Mouse (Mus musculus): Measurements from ENCODE around the gene 2410137M14Rik. TPM values are rescaled to one million over a fixed set of nuclear protein-coding genes. Genes with fewer than 3 reads are reported as not detected.
"Not testable (repeated sequence)": the region's sequence is repeated elsewhere in the genome, so short reads cannot be mapped to it uniquely, and the experiment has no call there.

2410137M14Rik gene
- total RNA-seq, 1 experiment from 2014 or later: not detected

DNA sequence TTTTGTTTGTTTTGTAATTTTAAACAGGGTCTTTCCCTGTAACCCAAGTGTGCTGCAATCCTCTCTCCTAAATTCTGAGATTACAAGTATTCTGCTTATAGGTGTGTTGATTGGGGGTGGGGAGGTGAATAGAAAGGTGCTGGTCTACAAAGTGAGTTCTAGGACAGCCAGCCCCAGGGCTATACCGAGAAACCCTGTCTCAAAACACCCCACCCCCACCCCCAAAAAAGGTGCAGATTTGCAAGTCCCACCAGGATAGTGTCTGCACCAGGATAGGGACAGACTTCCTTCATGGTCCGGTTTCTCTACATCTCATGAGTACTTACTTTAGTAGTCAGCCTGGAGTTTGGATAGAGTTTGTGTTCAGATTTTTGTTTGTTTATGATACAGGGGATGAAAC, 17.4 kb upstream of the 2410137M14Rik start:
- no peak for ATAC-seq (replicated peaks in 1 of 2; ENCODE audit: insufficient read depth in 1 of 2, low FRiP score in 2 of 2, low TSS enrichment in 1 of 2, low read depth in 1 of 2, poor library complexity in 2 of 2, severe bottlenecking in 2 of 2)

DNA sequence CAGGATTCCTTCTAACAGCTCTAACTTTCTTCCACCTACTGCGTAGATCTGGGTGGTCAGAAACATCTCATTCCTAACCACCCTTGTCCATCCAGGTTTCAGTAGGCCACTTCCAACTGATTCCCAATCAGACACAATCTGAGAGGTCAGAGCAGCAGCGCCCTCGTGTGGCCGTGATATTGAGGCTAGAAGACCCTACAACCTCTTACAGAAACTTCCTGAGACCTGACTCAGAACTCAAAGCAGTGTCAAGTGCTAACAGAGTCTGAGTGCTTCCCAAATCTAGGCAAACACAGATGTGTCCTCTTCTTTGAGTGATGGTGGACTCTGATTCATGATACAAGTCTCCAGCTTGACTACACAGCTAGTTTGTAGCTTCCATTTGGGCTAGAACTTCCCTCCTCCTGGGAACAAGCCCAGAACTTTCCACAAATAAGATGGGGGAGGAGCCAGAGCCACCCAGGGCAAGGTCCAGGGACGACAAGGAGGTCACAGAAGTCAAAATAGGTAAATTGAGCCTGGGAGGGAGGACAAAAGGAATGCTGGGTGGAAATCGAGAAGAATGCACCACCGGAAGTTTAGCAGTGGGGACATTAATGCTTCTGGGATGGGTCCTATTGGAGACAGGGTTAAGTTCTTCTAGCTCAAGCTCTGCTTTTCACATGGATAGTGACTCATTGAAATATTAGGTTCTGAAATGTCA, 16.1 kb upstream of the 2410137M14Rik start:
- peak; percentile 30 to 46; a peak in 1 of 4 replicates for ATAC-seq (replicated peaks in 1 of 2; ENCODE audit: insufficient read depth in 1 of 2, low FRiP score in 2 of 2, low TSS enrichment in 1 of 2, low read depth in 1 of 2, poor library complexity in 2 of 2, severe bottlenecking in 2 of 2)

DNA sequence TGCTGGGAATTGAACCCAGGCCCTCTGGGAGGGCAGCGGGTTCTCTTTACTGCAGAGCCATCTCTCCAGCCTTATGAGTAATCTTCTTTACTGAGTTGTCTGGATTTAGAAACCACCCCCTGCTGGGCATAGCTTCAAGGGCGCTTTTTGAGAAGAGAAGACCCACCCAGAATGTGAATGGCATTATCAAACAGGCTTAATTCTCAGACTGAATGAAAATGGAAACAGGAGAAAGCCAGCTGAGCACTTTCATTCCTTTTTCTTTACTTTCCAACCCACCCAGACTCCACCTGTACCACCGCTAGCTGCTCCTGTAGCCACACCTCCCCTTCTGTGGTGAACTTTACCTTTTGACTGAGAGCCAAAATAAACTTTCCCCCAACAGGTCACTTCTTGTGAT, 14.4 kb upstream of the 2410137M14Rik start:
- no peak for ATAC-seq (replicated peaks in 1 of 2; ENCODE audit: insufficient read depth in 1 of 2, low FRiP score in 2 of 2, low TSS enrichment in 1 of 2, low read depth in 1 of 2, poor library complexity in 2 of 2, severe bottlenecking in 2 of 2)

DNA sequence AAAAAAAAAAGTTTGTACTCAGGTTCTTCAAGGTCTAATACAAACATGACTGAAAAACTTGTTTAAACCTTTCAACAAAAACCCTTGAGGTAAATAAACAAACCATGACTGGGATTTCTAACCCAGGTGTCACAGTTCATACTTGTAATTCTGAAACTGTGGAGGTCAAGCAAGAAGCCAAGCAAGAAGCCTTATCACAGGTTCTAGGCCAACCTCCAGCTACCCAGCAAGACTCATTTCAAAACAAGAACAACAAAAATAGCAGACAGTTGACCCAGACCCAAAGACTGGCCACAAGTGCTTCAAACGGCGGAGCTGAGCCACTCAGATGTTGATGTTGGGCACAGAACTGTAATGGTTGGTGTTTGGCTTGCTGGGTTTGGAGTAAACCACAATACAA, 13.5 kb upstream of the 2410137M14Rik start:
- ATAC-seq (replicated peaks in 1 of 2; ENCODE audit: insufficient read depth in 1 of 2, low FRiP score in 2 of 2, low TSS enrichment in 1 of 2, low read depth in 1 of 2, poor library complexity in 2 of 2, severe bottlenecking in 2 of 2): no peak

DNA sequence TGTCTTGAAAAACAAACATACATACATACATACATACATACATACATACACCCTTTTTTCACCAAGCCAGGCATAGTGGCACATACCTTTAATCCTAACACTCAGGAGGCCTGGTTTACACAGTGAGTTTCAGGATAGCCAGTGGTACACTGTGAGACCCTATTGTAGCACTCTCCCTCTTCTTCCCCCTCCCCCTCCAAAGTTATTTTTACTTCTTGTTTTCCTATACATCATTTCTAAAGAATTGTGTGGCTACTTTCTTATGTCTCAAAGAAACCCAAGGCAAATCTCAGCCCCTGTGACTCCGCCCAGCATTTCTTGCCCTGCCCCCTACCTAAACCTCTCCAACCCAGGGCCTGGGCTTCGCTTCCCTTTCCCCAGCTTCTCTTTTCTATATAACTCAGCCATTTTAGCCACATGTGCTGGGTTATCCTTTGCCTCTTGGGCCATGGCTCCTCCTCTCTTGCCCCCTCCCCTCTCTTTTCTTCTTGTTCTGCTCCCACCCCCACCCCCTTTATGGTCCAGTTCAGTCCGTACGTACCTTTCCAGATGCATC, 12.8 kb upstream of the 2410137M14Rik start:
- ATAC-seq (replicated peaks in 1 of 2; ENCODE audit: insufficient read depth in 1 of 2, low FRiP score in 2 of 2, low TSS enrichment in 1 of 2, low read depth in 1 of 2, poor library complexity in 2 of 2, severe bottlenecking in 2 of 2): no peak

DNA sequence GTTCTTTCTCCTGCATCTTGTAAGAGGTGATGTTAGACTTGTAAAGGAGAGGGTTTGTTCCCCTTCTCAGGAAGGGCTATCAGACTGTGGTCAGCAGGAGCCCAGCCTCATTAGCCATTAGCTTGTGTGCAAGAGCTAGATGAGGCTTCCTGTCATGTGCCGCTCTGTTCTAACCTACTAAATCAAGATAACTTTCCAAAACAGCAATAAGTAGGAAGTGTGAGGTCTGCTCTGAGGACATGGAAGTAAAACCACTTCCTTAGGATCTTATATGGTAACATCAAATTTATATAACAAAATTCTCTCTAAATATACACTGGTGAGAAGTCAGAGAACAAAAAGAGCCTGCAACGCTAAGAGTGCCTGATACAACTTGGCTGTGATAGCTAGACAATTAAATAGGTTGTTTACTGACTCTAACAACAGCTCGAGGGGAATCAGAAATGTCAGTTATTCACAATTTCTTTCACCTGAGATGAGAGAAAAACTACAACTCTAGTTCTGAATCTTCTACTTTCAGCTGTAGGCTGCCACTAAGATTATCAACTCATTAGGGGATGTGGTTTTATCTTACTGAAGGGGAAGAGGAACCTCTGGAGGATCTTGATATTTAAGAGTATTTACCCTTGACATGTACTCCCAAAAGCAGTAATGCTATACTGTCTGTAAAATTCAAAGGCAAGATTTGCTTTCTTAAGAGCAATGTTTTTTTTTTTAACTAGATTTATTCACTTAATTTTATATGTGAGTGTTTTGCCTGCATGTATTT, 11.5 kb upstream of the 2410137M14Rik start:
- ATAC-seq (replicated peaks in 1 of 2; ENCODE audit: insufficient read depth in 1 of 2, low FRiP score in 2 of 2, low TSS enrichment in 1 of 2, low read depth in 1 of 2, poor library complexity in 2 of 2, severe bottlenecking in 2 of 2): peak; percentile 71 to 74

DNA sequence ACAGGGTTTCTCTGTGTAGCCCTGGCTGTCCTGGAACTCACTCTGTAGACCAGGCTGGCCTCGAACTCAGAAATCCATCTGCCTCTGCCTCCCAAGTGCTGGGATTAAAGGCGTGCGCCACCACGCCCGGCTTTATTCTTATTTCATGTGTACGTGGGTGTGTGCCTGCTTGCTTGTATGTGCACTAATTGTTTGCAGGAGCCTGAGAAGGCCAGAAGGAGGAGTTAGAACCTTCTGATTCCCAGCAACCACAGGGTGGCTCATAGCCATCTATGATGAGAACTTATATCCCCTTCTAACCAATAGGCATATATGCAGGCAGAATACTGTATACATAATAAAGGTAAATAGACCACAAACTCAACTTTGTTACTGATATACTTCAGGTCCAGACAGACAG, 9.6 kb upstream of the 2410137M14Rik start:
- ATAC-seq (replicated peaks in 1 of 2; ENCODE audit: insufficient read depth in 1 of 2, low FRiP score in 2 of 2, low TSS enrichment in 1 of 2, low read depth in 1 of 2, poor library complexity in 2 of 2, severe bottlenecking in 2 of 2): not testable (repeated sequence)

DNA sequence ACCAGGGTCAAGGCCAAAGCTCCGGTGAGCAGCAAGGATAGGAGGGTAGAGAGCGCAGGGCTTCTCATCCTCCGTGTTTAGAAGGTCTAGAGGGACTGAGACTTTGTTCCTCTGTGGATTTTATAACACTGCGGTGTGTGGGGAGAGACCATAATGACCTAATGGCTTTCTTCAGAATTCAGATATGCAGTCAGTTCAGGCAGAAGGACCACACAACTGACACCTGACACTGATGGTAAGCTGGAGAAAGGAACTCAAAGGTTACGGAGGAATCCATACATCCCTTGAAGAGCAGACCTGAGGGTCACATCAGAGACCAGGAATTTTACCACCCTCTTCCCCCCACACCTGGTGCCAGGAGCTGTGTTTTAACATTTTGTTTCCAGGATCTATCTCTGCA, 8.4 kb upstream of the 2410137M14Rik start, which contains the start of gene H2-M5:
Gene H2-M5 (minus strand): TSS at position 101 of the 400 bp plus-strand sequence.
- ATAC-seq (replicated peaks in 1 of 2; ENCODE audit: insufficient read depth in 1 of 2, low FRiP score in 2 of 2, low TSS enrichment in 1 of 2, low read depth in 1 of 2, poor library complexity in 2 of 2, severe bottlenecking in 2 of 2): no peak

DNA sequence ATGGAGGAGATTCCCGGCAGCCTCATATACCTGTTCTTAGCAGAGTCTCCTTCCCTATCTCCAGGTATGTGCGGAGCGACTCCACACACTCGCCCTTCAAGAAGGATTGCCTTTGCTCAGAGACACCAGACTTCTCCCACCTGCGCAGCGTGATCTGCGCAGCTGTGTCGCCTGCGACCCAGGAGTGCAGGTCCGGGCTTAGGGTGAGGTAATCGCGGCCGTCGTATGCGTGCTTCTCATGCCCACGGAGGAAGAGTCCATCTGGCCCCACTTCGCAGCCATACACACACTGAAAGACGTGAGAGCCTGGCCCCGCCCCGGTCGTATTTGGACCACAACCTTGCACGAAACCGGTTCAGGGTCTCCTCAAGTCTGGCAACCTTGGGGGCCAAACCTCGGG, 7.4 kb upstream of the 2410137M14Rik start:
- peak in 1 of 2 experiments; percentile 30; a peak in 1 of 4 replicates for ATAC-seq (replicated peaks in 1 of 2; ENCODE audit: insufficient read depth in 1 of 2, low FRiP score in 2 of 2, low TSS enrichment in 1 of 2, low read depth in 1 of 2, poor library complexity in 2 of 2, severe bottlenecking in 2 of 2)

DNA sequence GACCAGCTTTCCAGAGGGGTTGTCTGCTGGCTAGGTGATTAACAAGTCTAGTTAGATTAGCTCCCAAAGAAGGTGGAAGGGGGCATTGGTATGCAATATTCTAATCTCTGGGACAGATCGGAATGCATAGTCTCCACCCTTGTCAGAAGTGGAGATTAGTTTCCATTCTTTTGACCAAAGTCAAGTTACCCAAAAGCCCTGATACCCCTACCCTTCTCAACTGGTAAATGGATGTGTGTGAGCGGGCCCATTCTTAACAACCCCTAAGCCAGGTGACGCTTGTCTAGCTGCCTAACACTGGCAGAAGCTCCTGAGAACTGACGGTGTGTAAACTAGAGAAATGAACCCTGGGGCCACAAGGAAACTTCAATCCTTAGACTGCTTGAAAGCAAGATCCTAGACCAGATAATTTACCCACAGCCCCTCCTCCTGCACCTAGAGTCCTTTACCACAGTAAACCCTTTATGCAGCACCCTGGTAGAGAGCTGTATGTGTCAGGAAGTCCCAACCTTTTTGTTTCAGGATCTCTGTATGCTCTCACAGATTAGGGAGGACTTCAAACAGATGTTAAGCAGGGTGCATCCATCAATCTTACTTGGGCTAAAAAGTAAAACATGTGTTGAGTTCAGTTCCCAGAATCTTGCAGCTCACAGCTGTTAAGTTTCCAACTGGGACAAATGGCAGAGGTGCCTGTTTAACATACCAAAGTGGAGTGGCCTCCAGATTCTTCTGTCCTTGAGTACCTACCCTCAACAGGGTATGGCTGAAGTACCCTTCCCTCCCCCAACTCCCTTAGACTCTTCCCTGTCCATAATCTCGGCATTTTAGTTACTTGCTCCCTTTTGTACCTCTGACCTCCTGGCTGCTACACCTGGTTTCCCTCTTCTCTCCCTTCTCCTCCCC, 1.5 kb upstream of the 2410137M14Rik start:
- ATAC-seq (replicated peaks in 1 of 2; ENCODE audit: insufficient read depth in 1 of 2, low FRiP score in 2 of 2, low TSS enrichment in 1 of 2, low read depth in 1 of 2, poor library complexity in 2 of 2, severe bottlenecking in 2 of 2): peak; percentile 13 to 29; a peak in 1 of 4 replicates

DNA sequence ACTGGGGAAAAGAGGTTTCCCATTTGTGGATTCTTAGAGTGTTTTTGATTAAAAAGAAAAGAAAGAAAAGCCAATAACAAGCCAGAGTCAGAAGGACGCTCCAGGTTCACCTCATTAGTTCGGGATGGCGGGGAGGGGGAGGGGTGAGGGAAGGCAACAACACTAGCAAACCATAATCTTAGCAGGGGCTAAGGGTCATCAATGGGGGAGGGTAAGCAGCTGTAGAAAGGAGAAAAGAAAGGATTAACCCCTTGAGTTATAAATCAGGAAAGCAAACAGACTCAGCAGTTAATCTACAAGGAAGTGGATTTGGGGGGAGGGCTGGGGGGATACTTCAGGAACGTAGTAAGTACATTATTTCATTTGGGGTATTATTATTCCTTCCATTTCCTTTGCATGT, 808 bp upstream of the 2410137M14Rik start:
- ATAC-seq (replicated peaks in 1 of 2; ENCODE audit: insufficient read depth in 1 of 2, low FRiP score in 2 of 2, low TSS enrichment in 1 of 2, low read depth in 1 of 2, poor library complexity in 2 of 2, severe bottlenecking in 2 of 2): no peak

DNA sequence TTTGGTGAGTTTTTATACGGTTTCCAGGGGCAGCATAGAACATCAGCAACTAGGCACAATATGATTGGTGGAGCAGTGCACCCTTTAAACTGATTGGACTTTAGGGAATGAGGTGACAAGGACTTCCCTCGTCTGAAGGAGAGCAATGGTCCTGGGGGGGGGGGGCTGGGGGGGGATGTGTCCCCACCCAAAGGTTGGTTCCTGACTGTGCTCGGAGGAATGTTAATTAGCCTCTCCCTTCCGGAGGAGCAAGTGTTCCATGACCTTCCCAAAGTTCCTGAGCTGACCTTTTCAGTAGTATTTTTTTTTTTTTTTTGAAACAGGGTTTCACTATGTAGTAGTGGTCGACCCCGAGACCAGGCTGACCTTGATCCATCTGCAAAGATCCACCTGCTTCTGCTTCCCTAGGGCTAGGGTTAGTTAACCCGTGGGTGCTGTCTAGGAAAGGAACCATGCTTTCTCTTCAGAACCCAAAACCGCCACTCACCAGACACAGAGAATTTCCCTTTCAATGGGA, 7.7 kb downstream of the 2410137M14Rik start:
- no peak for ATAC-seq (replicated peaks in 1 of 2; ENCODE audit: insufficient read depth in 1 of 2, low FRiP score in 2 of 2, low TSS enrichment in 1 of 2, low read depth in 1 of 2, poor library complexity in 2 of 2, severe bottlenecking in 2 of 2)

DNA sequence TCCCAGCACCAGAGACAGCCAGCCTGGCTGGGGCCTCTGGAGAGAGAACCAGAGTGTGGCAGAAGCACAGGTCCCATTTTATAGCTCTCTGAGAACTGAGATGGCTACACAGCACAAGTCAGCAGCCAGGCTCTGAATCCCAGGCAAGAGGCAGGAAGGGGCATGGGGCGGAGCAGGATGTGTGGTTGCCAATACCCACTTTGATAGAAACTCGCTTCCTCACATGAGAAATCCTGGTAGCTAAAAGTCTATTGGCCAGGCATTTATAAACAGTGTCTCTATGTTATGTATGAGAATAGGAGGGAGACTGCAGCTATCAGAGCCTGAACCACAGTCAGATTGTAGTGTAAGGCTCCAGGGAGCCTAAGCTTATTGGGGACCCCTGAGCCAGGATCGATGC, 8.2 kb downstream of the 2410137M14Rik start:
- peak; percentile 37 to 53; a peak in 3 of 4 replicates for ATAC-seq (replicated peaks in 1 of 2; ENCODE audit: insufficient read depth in 1 of 2, low FRiP score in 2 of 2, low TSS enrichment in 1 of 2, low read depth in 1 of 2, poor library complexity in 2 of 2, severe bottlenecking in 2 of 2)

DNA sequence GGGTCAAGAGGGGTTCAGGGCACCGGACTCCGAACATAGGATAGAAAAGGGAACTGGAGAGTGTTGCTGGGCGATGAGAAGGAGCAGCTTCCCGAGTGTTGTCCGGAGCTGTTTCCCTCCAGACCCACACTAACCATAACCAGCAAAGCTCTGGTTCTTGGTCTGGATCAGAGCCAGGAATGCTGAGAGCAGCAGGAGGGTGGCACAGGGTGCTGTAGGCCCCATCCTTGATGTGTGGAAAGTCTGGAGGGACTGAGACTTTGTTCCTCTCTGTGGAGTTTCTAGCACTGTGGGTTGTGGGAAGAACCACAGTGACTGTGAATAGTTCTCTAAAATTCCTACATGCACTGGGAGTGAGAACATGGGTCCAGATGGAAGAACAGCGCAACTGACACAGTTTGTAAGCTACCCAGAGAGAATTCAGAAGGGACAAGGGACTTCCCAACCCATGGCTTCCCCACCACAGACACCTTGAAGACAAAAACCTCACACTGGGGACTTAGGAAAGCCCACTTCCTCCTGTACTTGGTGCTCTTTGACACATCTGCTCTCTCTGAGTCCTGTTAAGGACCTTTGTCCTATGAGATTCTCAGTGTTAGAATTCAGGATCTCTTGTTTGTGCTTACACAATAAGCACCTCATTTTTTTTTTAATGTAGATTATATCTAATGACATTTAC, 9.7 kb downstream of the 2410137M14Rik start:
- peak; percentile 64 to 80 for ATAC-seq (replicated peaks in 1 of 2; ENCODE audit: insufficient read depth in 1 of 2, low FRiP score in 2 of 2, low TSS enrichment in 1 of 2, low read depth in 1 of 2, poor library complexity in 2 of 2, severe bottlenecking in 2 of 2)

DNA sequence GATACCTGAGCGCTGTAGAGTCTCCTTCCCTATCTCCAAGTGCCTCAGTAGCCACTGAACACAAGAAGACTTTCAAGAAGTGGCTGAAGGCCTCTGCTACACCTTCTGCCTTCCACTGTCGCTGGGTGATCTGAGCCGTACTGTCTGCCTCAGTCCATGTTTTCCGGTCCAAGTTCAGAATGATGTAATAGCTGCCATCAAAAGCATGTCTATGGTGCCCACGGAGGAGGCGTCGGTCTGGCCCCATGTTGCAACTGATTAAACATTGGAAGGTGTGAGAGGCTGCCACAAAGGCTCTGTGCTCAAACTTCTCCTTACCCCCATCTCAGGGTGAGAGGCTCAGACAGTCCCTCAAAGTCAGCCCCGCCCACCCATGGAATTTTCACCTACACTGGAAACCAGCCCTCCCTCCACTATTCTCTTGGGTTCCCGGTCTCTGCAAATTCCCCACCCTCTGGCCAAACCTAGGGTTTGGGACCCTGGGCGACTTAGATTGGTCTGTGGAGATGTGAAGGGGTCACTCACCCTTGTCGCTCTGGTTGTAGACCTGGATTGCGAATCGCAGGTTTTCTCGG, 10.6 kb downstream of the 2410137M14Rik start:
- ATAC-seq (replicated peaks in 1 of 2; ENCODE audit: insufficient read depth in 1 of 2, low FRiP score in 2 of 2, low TSS enrichment in 1 of 2, low read depth in 1 of 2, poor library complexity in 2 of 2, severe bottlenecking in 2 of 2): no peak

DNA sequence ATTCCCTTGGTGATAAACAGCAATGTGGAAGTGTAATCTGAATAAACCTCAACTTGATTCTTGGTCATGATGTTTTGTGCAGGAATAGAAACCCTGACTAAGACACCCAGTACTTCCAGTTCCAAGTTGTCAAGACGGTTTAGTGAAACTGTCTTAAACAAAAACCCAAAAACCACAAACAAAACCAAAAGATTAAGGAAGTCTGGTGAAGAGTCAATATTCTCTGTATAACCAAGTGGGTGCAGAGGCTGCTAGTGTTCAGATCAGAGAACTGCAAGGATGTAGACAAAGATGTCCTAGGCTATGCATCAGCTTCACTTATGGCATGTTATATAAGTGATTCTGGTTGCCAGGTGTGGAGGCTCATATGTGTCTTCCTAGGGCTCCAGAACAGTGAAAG, 14.2 kb downstream of the 2410137M14Rik start:
- ATAC-seq (replicated peaks in 1 of 2; ENCODE audit: insufficient read depth in 1 of 2, low FRiP score in 2 of 2, low TSS enrichment in 1 of 2, low read depth in 1 of 2, poor library complexity in 2 of 2, severe bottlenecking in 2 of 2): 0 out of 4 replicates have a peak, but pooled peaks of 1 of the 2 experiments have one; percentile 33
